Mouse (Mus musculus) midbrain, embryonic 16.5 days (tissue): ENCODE results near the gene Dnah7a. TPM values are rescaled to one million over a fixed set of nuclear protein-coding genes. Genes with fewer than 3 reads are reported as not detected.
"Not testable (repeated sequence)": the region's sequence is repeated elsewhere in the genome, so short reads cannot be mapped to it uniquely, and the experiment has no call there.

Experiments used
- ATAC-seq: fragments of 200-750 bp; cut with Nextera tagmentation; 2 replicates; pipeline ENCODE4 v1.8.0; 2017; ENCODE audit warnings: moderate TSS enrichment
- H3K27ac ChIP-seq: fragments of 300-500 bp; sonication (generic); 2 replicates; pipeline ENCODE4 v1.5.1; 2014; ENCODE audit warnings: mild to moderate bottlenecking, low read length, mixed read lengths
- H3K27me3 ChIP-seq: fragments of 300-500 bp; sonication (generic); 2 replicates; pipeline ENCODE4 v1.6.1; 2014; ENCODE audit warnings: low read depth, low read length, mixed read lengths; ENCODE audit not compliant: control insufficient read depth, insufficient read depth
- H3K36me3 ChIP-seq: fragments of 300-500 bp; sonication (generic); 2 replicates; pipeline ENCODE4 v1.6.1; 2014; ENCODE audit warnings: mild to moderate bottlenecking, low read length, moderate library complexity, mixed read lengths; ENCODE audit not compliant: control insufficient read depth, insufficient read depth
- H3K4me1 ChIP-seq: fragments of 300-500 bp; sonication (generic); 2 replicates; pipeline ENCODE4 v1.6.1; 2014; ENCODE audit warnings: mild to moderate bottlenecking, low read length, mixed read lengths; ENCODE audit not compliant: control insufficient read depth, insufficient read depth
- H3K4me2 ChIP-seq: fragments of 300-500 bp; sonication (generic); 2 replicates; pipeline ENCODE4 v1.6.1; 2014; ENCODE audit warnings: mild to moderate bottlenecking, low read length, mixed read lengths
- H3K4me3 ChIP-seq: fragments of 300-500 bp; sonication (generic); 2 replicates; pipeline ENCODE4 v1.5.1; 2014; ENCODE audit warnings: low read depth, mild to moderate bottlenecking, low read length, moderate library complexity, mixed read lengths
- H3K9ac ChIP-seq: fragments of 300-500 bp; sonication (generic); 2 replicates; pipeline ENCODE4 v1.6.1; 2014; ENCODE audit warnings: low read depth, low read length, mixed read lengths
- H3K9me3 ChIP-seq: fragments of 300-500 bp; sonication (generic); replicated peaks from 2 replicates; pipeline ENCODE4 v1.6.1; 2014; ENCODE audit warnings: mild to moderate bottlenecking, low read length, mixed read lengths; ENCODE audit not compliant: control insufficient read depth, poor library complexity, severe bottlenecking
- WGBS: fragments of 180-500 bp; shearing (Covaris S2); extraction: QIAGEN DNeasy Blood & Tissue Kit; methylation state at CpG from one replicate; pipeline ENCODE4 v1.1.7; 2014; 5-methylcytosine and 5-hydroxymethylcytosine counted together
- polyA plus RNA-seq: library from polyadenylated mRNA; unstranded; fragments of >200 nt; fragmentation: Nextera tagmentation; extraction: Ambion mirVana; gene quantifications from 2 replicates; pipeline ENCODE4 v1.2.1, GENCODE M21; 2015

The Dnah7a gene
- polyA plus RNA-seq, 1 experiment from 2014 or later: 11.5 TPM

- H3K4me1 ChIP-seq: no peaks in the 10 kb centered on the region
- H3K27ac ChIP-seq: no peak overlapping the region
- H3K4me3 ChIP-seq: no peak overlapping the region
- H3K36me3 ChIP-seq: no peaks in the 10 kb centered on the region
- H3K9ac ChIP-seq: no peak overlapping the region
- no peaks in the 10 kb centered on the region for H3K9me3 ChIP-seq
- no peak for ATAC-seq
- 33% methylated on average over 6 of the region's 6 CpGs for WGBS
- H3K27me3 ChIP-seq: no peaks in the 10 kb centered on the region
- no peak overlapping the region for H3K4me2 ChIP-seq
Observed at GRCm38 (mm10) chr1:53630011-53630410, 76.6 kb downstream of the Dnah7a start.

- Histone ChIP-seq H3K4me2 (no peak overlapping the region), H3K9me3 (0 out of 2 replicates have a peak, but pooled peaks cover 4% of the 10 kb centered on the region), H3K4me3 (no peak overlapping the region), H3K36me3 (no peaks in the 10 kb centered on the region), H3K4me1 (no peaks in the 10 kb centered on the region), H3K27me3 (no peaks in the 10 kb centered on the region), H3K9ac (no peak overlapping the region), H3K27ac (no peak overlapping the region)
- ATAC-seq: no peak
- WGBS: 92% methylated on average over 16 of the region's 16 CpGs
Observed at GRCm38 (mm10) chr1:53613486-53613885, 93.1 kb downstream of the Dnah7a start.

DNA sequence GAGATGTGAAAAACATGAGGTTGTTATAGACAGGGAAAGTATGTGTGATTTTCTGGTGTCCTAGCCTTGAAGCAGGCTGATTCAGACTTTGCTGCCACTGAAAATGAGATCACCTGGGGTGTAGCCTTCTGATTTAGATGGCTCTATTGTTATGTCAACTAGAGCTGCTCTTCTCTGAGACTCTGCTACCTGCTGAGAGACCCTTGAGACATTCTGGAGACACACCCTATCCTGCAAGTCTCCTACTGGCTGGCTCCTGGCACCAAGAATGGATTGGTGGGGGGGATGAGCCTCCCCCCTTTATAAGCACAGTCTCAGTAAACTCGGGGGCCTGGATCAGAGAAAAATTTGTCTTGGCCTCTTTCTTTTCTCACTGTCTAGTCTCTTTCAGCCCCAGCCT lies 125.3 kb downstream of the Dnah7a start:
- not testable (repeated sequence) for H3K4me3 ChIP-seq, H3K36me3 ChIP-seq, H3K9ac ChIP-seq, H3K4me2 ChIP-seq, ATAC-seq, H3K4me1 ChIP-seq, H3K27ac ChIP-seq, H3K27me3 ChIP-seq, H3K9me3 ChIP-seq
- WGBS: 4% methylated on average over 1 of the region's 1 CpGs

DNA sequence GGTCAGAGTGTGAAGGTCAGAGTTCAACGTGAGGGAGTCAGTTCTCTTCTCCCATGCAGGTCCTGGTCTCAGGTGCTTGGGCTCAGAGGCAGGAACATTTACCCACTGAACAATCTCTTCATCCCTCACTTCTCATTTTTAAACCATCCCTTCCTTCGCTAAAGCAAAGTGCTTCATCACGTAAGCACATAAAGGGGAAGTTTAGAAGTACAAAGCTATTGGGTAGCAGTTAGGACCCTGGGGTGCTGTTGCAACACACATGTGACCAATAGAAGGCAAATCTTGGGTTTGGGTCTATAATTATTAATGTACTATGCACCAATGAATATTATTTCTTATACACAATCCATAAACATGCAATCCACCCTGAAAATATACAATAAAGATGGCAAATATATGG lies 148.7 kb downstream of the Dnah7a start:
- H3K27me3 ChIP-seq, H3K36me3 ChIP-seq, H3K4me1 ChIP-seq, H3K4me2 ChIP-seq, H3K9ac ChIP-seq, ATAC-seq, H3K9me3 ChIP-seq, H3K4me3 ChIP-seq, H3K27ac ChIP-seq: not testable (repeated sequence)
- WGBS: 88% methylated on average over 3 of the region's 3 CpGs

- H3K36me3 ChIP-seq, H3K9me3 ChIP-seq, H3K27ac ChIP-seq, H3K4me3 ChIP-seq, H3K9ac ChIP-seq, H3K4me2 ChIP-seq, H3K27me3 ChIP-seq, H3K4me1 ChIP-seq: not testable (repeated sequence)
- ATAC-seq: 0 out of 2 replicates have a peak, but pooled peaks have one; percentile 17
- 94% methylated on average over 10 of the region's 10 CpGs for WGBS
Observed at GRCm38 (mm10) chr1:53547018-53547417, 159.6 kb downstream of the Dnah7a start.

- H3K4me2 ChIP-seq, H3K9me3 ChIP-seq, H3K9ac ChIP-seq, H3K4me3 ChIP-seq, H3K27ac ChIP-seq, H3K27me3 ChIP-seq, H3K4me1 ChIP-seq, ATAC-seq, H3K36me3 ChIP-seq: not testable (repeated sequence)
- WGBS: 65% methylated on average over 2 of the region's 2 CpGs
Observed at GRCm38 (mm10) chr1:53538356-53538755, 168.2 kb downstream of the Dnah7a start.

DNA sequence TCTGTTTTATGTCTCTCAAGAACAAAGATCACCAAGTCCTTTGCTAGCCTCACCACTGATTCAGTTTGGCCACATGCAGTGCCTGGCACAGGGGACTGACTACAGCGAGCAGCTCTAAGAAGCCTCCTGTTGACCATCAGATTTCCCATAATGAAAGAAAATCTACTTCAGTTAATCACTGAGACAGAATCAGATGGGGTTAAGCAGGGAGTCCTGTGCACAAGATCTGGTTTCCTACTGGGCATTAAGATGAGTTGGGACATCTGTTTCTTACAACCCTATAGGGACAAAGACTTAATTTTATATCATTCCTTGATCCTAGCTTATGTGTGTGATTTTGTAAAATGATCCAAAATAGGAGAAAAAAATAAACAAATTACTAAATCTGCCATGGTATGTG lies 171.8 kb downstream of the Dnah7a start:
- not testable (repeated sequence) for H3K9ac ChIP-seq, H3K4me3 ChIP-seq, H3K4me1 ChIP-seq, H3K4me2 ChIP-seq, H3K36me3 ChIP-seq, ATAC-seq, H3K27ac ChIP-seq, H3K27me3 ChIP-seq, H3K9me3 ChIP-seq
- 74% methylated on average over 1 of the region's 1 CpGs for WGBS

DNA sequence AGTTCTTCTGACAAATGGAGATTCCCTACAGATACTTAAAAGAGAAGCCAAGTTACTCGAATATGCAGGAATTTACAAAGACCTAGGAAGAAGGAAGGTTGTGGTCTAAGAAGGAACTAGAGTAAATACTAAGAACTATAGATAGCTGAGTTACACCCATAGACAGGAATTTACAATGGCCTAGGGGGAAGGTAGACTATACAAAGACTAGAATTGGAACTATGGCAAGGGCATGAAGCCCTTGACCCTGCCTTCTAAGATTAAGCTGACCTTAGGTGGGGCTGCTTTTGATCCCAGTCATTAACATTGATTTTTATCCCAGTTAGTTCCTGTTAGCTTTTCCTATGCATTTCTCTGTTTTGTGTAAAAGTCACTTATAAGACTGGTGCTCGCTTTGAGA lies 180.6 kb downstream of the Dnah7a start:
- not testable (repeated sequence) for H3K4me3 ChIP-seq, H3K27ac ChIP-seq, H3K27me3 ChIP-seq

GRCm38 (mm10) chr1:53473699-53474098 lies 232.9 kb downstream of the Dnah7a start:
- no peak overlapping the region for H3K4me2 ChIP-seq
- no peak overlapping the region for H3K9ac ChIP-seq
- ATAC-seq: no peak
- 88% methylated on average over 4 of the region's 4 CpGs for WGBS
- no peaks in the 10 kb centered on the region for H3K4me1 ChIP-seq
- H3K27me3 ChIP-seq: no peaks in the 10 kb centered on the region
- H3K36me3 ChIP-seq: no peaks in the 10 kb centered on the region
- H3K4me3 ChIP-seq: no peak overlapping the region
- H3K27ac ChIP-seq: no peak overlapping the region
- H3K9me3 ChIP-seq: no peaks in the 10 kb centered on the region

More for the DNA sequence above, 180.6 kb downstream of the Dnah7a start:
- H3K9me3 ChIP-seq, H3K4me2 ChIP-seq, H3K36me3 ChIP-seq, H3K9ac ChIP-seq, H3K4me1 ChIP-seq, ATAC-seq: not testable (repeated sequence)
- WGBS: 75% methylated on average over 2 of the region's 2 CpGs

GRCm38 (mm10) chr1:53472084-53472483 lies 234.5 kb downstream of the Dnah7a start:
- H3K36me3 ChIP-seq, H3K9me3 ChIP-seq, ATAC-seq, H3K27ac ChIP-seq, H3K9ac ChIP-seq, H3K4me2 ChIP-seq, H3K4me3 ChIP-seq, H3K4me1 ChIP-seq, H3K27me3 ChIP-seq: not testable (repeated sequence)
- WGBS: 85% methylated on average over 1 of the region's 1 CpGs
